In the genomic region with DNA sequence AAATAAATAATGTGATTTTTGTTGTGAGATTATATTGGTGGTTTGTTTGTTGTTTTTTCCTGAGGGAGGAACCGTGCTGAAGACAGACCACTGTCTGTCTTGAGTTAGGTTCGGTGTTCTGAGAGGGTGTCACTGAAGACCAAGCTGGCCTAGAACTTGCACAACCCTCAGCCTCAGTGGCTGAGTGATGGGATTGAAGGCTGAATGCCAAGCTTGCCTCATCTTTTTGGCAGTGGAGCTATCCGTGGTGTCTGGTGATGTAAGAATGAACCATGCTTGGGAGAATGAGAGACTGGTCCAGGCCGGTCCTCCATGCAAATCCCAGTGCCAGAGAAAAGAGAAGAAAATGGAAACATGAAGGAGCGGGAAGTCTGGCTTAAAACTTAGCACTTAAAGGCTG, we compare ENCODE assay signal across 18 mouse cellular contexts. TPM values are rescaled to one million over a fixed set of nuclear protein-coding genes. Genes with fewer than 3 reads are reported as not detected.
A peak's percentile ranks its signal among the peaks of the same experiment; 100 is the strongest.
DNase-seq lines count a peak whose midpoint lies in the region; ATAC-seq and TF ChIP-seq lines count a peak whose summit lies in the region.
"Had no signal": no experiment of that assay in that cellular context is flagged by ENCODE, and none has a peak within 500 bp of the region (broad histone marks: within the 10 kb centered on the region; RNA-seq: fewer than 3 reads in every experiment).

No protein-coding gene starts in this region.

- no peak for TF ChIP-seq EP300 in liver, postnatal 0 days (IDR thresholded peaks at IDR 0.05; ENCODE audit: low read depth)

- peaks cover 58% of the 10 kb centered on the region for H3K36me3 ChIP-seq in liver, embryonic 12.5 days
- H3K36me3 ChIP-seq in liver, embryonic 11.5 days (ENCODE audit: control insufficient read depth, insufficient read depth, low read length): peaks cover 44% of the 10 kb centered on the region
- H3K36me3 ChIP-seq in liver, postnatal 0 days (replicated peaks; ENCODE audit: insufficient read depth, low read length): peaks cover 34% of the 10 kb centered on the region

- H3K4me2 ChIP-seq in liver, embryonic 12.5 days: no peak overlapping the region
- no peak overlapping the region for H3K4me2 ChIP-seq in liver, embryonic 11.5 days
- H3K4me2 ChIP-seq in liver, postnatal 0 days (ENCODE audit: low read depth, low read length): no peak overlapping the region
- H3K4me2 ChIP-seq: embryonic facial prominence, embryonic 13.5 days; limb, embryonic 12.5 days had no signal

- no peaks in the 10 kb centered on the region for H3K27me3 ChIP-seq in liver, embryonic 12.5 days (replicated peaks)
- H3K27me3 ChIP-seq in liver, embryonic 11.5 days (replicated peaks; ENCODE audit: control insufficient read depth, insufficient read depth, low read length): no peaks in the 10 kb centered on the region
- no peaks in the 10 kb centered on the region for H3K27me3 ChIP-seq in liver, postnatal 0 days (ENCODE audit: insufficient read depth, low read length)
- H3K27me3 ChIP-seq: embryonic facial prominence, embryonic 13.5 days; limb, embryonic 12.5 days had no signal

- no peak for TF ChIP-seq CTCF in liver, postnatal 0 days (IDR thresholded peaks at IDR 0.05; ENCODE audit: low read depth)

- ATAC-seq in liver, embryonic 12.5 days: peak; percentile 26; the same call in 1 of the 2 replicates
- ATAC-seq in liver, embryonic 11.5 days (replicated peaks; ENCODE audit: low FRiP score): no peak
- ATAC-seq in liver, postnatal 0 days: peak; percentile 42
- ATAC-seq: activated CD4-positive, CD25-positive, alpha-beta regulatory T cell, adult 4 months; forebrain, embryonic 16.5 days had no signal

- no peak overlapping the region for H3K9ac ChIP-seq in liver, embryonic 12.5 days
- no peak overlapping the region for H3K9ac ChIP-seq in liver, embryonic 11.5 days (ENCODE audit: low read depth, low read length)
- no peak overlapping the region for H3K9ac ChIP-seq in liver, postnatal 0 days (replicated peaks)
- H3K9ac ChIP-seq: embryonic facial prominence, embryonic 13.5 days; limb, embryonic 12.5 days had no signal

- H3K9me3 ChIP-seq in liver, embryonic 12.5 days (replicated peaks): no peaks in the 10 kb centered on the region
- no peaks in the 10 kb centered on the region for H3K9me3 ChIP-seq in liver, embryonic 11.5 days (ENCODE audit: control insufficient read depth, low read length)
- no peaks in the 10 kb centered on the region for H3K9me3 ChIP-seq in liver, postnatal 0 days (ENCODE audit: low read length)
- H3K9me3 ChIP-seq: embryonic facial prominence, embryonic 13.5 days; limb, embryonic 12.5 days; midbrain, embryonic 10.5 days had no signal

- 74% methylated on average over 5 of the region's 5 CpGs for WGBS in liver, embryonic 12.5 days (ENCODE audit: insufficient replicate concordance)
- WGBS in liver, embryonic 11.5 days: 92% methylated on average over 5 of the region's 5 CpGs
- WGBS in liver, postnatal 0 days (ENCODE audit: insufficient replicate concordance): 77% methylated on average over 5 of the region's 5 CpGs

- no peak for DNase-seq in liver, embryonic 11.5 days (ENCODE audit: low spot score)
- DNase-seq in NIH3T3 (ENCODE audit: low read depth): peak; percentile 56
- peak; percentile 42 for DNase-seq in adrenal gland, postnatal 25 days
- DNase-seq in liver, postnatal 0 days: peak; percentile 41
- DNase-seq in right cerebral cortex, postnatal 25 days: no peak
- DNase-seq in right cerebral cortex, postnatal 36 days (ENCODE audit: low spot score in 2 of 2): no peak
- DNase-seq: cerebellum, adult 2 months; kidney, postnatal 10 days; right cerebral cortex, postnatal 14 days; thymus, postnatal 36 days had no signal

- H3K4me1 ChIP-seq in liver, embryonic 12.5 days: peaks cover 9% of the 10 kb centered on the region
- no peaks in the 10 kb centered on the region; the same call in 1 of the 2 replicates for H3K4me1 ChIP-seq in liver, embryonic 11.5 days (replicated peaks; ENCODE audit: control insufficient read depth, insufficient read depth, low read length)
- peaks cover 22% of the 10 kb centered on the region for H3K4me1 ChIP-seq in liver, postnatal 0 days (ENCODE audit: insufficient read depth)
- H3K4me1 ChIP-seq: embryonic facial prominence, embryonic 13.5 days; limb, embryonic 12.5 days; midbrain, embryonic 10.5 days had no signal

- peak overlapping the region; percentile 65 for H3K27ac ChIP-seq in liver, embryonic 12.5 days
- no peak overlapping the region for H3K27ac ChIP-seq in liver, embryonic 11.5 days (ENCODE audit: low read depth, low read length)
- H3K27ac ChIP-seq in liver, postnatal 0 days (ENCODE audit: low read depth): peak overlapping the region; percentile 76; the same call in 1 of the 2 replicates
- H3K27ac ChIP-seq: embryonic facial prominence, embryonic 13.5 days; layer of hippocampus, adult 2 months; limb, embryonic 12.5 days; midbrain, embryonic 10.5 days had no signal

- no peak overlapping the region for H3K4me3 ChIP-seq in liver, embryonic 12.5 days
- no peak overlapping the region for H3K4me3 ChIP-seq in liver, embryonic 11.5 days (ENCODE audit: low read depth, low read length)
- no peak overlapping the region for H3K4me3 ChIP-seq in liver, postnatal 0 days (ENCODE audit: low read depth, low read length)
- H3K4me3 ChIP-seq: embryonic facial prominence, embryonic 13.5 days; layer of hippocampus, adult 2 months; limb, embryonic 12.5 days; midbrain, embryonic 10.5 days had no signal

RNA-seq across cellular contexts. Expression of a gene that starts 6.0 kb away (rescaled TPM):
- 172 and 177 TPM in 2 replicates for polyA plus RNA-seq in liver, embryonic 12.5 days (2016; fragmentation: Nextera tagmentation; extraction: Ambion mirVana)
- polyA plus RNA-seq in liver, embryonic 11.5 days (2014; fragmentation: Nextera tagmentation; extraction: Ambion mirVana): 306 and 307 TPM in 2 replicates
- total RNA-seq in adrenal gland, postnatal 25 days (2021): 199 and 214 TPM in 2 replicates
- polyA plus RNA-seq in liver, postnatal 0 days (2015; fragmentation: Nextera tagmentation; extraction: Ambion mirVana): 141 and 155 TPM in 2 replicates

RNA-seq across cellular contexts. Expression of a gene that starts 16.1 kb away (rescaled TPM):
- polyA plus RNA-seq in liver, embryonic 12.5 days (2016; fragmentation: Nextera tagmentation; extraction: Ambion mirVana): 37.9 and 39.5 TPM in 2 replicates
- 65.8 and 67.7 TPM in 2 replicates for polyA plus RNA-seq in liver, embryonic 11.5 days (2014; fragmentation: Nextera tagmentation; extraction: Ambion mirVana)
- 74.3 and 87.0 TPM in 2 replicates for total RNA-seq in adrenal gland, postnatal 25 days (2021)
- polyA plus RNA-seq in liver, postnatal 0 days (2015; fragmentation: Nextera tagmentation; extraction: Ambion mirVana): 12.5 and 13.5 TPM in 2 replicates

RNA-seq across cellular contexts. Expression of a gene that starts 16.8 kb away (rescaled TPM):
- 101 and 102 TPM in 2 replicates for polyA plus RNA-seq in liver, embryonic 12.5 days (2016; fragmentation: Nextera tagmentation; extraction: Ambion mirVana)
- polyA plus RNA-seq in liver, embryonic 11.5 days (2014; fragmentation: Nextera tagmentation; extraction: Ambion mirVana): 111 and 120 TPM in 2 replicates
- total RNA-seq in adrenal gland, postnatal 25 days (2021): 148 and 150 TPM in 2 replicates
- 104 and 106 TPM in 2 replicates for polyA plus RNA-seq in liver, postnatal 0 days (2015; fragmentation: Nextera tagmentation; extraction: Ambion mirVana)

RNA-seq across cellular contexts. Expression of a gene that starts 21.6 kb away (rescaled TPM):
- polyA plus RNA-seq in liver, embryonic 12.5 days (2016; fragmentation: Nextera tagmentation; extraction: Ambion mirVana): 0.70 TPM in 1 of 2 replicates, not detected in the other
- 1.1 and 1.2 TPM in 2 replicates for polyA plus RNA-seq in liver, embryonic 11.5 days (2014; fragmentation: Nextera tagmentation; extraction: Ambion mirVana)
- not detected in 2 replicates for total RNA-seq in adrenal gland, postnatal 25 days (2021)
- polyA plus RNA-seq in liver, postnatal 0 days (2015; fragmentation: Nextera tagmentation; extraction: Ambion mirVana): 0.13 and 0.29 TPM in 2 replicates
- total RNA-seq: heart, adult 8-10 months; layer of hippocampus, adult 2 months had no signal
- polyA plus RNA-seq: activated CD4-positive, CD25-positive, alpha-beta regulatory T cell, adult 4 months; forebrain, embryonic 16.5 days had no signal

RNA-seq across cellular contexts. Expression of a gene that starts 36.1 kb away (rescaled TPM):
- polyA plus RNA-seq in liver, embryonic 12.5 days (2016; fragmentation: Nextera tagmentation; extraction: Ambion mirVana): 30.5 and 33.0 TPM in 2 replicates
- 64.3 and 66.3 TPM in 2 replicates for polyA plus RNA-seq in liver, embryonic 11.5 days (2014; fragmentation: Nextera tagmentation; extraction: Ambion mirVana)
- 35.4 and 35.9 TPM in 2 replicates for total RNA-seq in adrenal gland, postnatal 25 days (2021)
- polyA plus RNA-seq in liver, postnatal 0 days (2015; fragmentation: Nextera tagmentation; extraction: Ambion mirVana): 13.7 and 13.8 TPM in 2 replicates

Comparison
In these comparisons a context has a peak if more than half of its experiments do, and no peak if none do; other contexts are left out.
1. DNase-seq: peak in NIH3T3 (single experiment), adrenal gland, postnatal 25 days (single experiment) and liver, postnatal 0 days (single experiment); none in liver, embryonic 11.5 days (single experiment), right cerebral cortex, postnatal 25 days (single experiment) and right cerebral cortex, postnatal 36 days (0 of 2).